Mouse (Mus musculus) midbrain, embryonic 16.5 days (tissue): ENCODE data around the gene Wnt8b. TPM values are rescaled to one million over a fixed set of nuclear protein-coding genes. Genes with fewer than 3 reads are reported as not detected.

ENCODE experiments used
- ATAC-seq: fragments of 200-750 bp; cut with Nextera tagmentation; 2 replicates; pipeline ENCODE4 v1.8.0; 2017; ENCODE audit warnings: moderate TSS enrichment
- H3K27ac ChIP-seq: fragments of 300-500 bp; sonication (generic); 2 replicates; pipeline ENCODE4 v1.5.1; 2014; ENCODE audit warnings: mild to moderate bottlenecking, low read length, mixed read lengths
- H3K27me3 ChIP-seq: fragments of 300-500 bp; sonication (generic); 2 replicates; pipeline ENCODE4 v1.6.1; 2014; ENCODE audit warnings: low read depth, low read length, mixed read lengths; ENCODE audit not compliant: control insufficient read depth, insufficient read depth
- H3K36me3 ChIP-seq: fragments of 300-500 bp; sonication (generic); 2 replicates; pipeline ENCODE4 v1.6.1; 2014; ENCODE audit warnings: mild to moderate bottlenecking, low read length, moderate library complexity, mixed read lengths; ENCODE audit not compliant: control insufficient read depth, insufficient read depth
- H3K4me1 ChIP-seq: fragments of 300-500 bp; sonication (generic); 2 replicates; pipeline ENCODE4 v1.6.1; 2014; ENCODE audit warnings: mild to moderate bottlenecking, low read length, mixed read lengths; ENCODE audit not compliant: control insufficient read depth, insufficient read depth
- H3K4me2 ChIP-seq: fragments of 300-500 bp; sonication (generic); 2 replicates; pipeline ENCODE4 v1.6.1; 2014; ENCODE audit warnings: mild to moderate bottlenecking, low read length, mixed read lengths
- H3K4me3 ChIP-seq: fragments of 300-500 bp; sonication (generic); 2 replicates; pipeline ENCODE4 v1.5.1; 2014; ENCODE audit warnings: low read depth, mild to moderate bottlenecking, low read length, moderate library complexity, mixed read lengths
- H3K9ac ChIP-seq: fragments of 300-500 bp; sonication (generic); 2 replicates; pipeline ENCODE4 v1.6.1; 2014; ENCODE audit warnings: low read depth, low read length, mixed read lengths
- H3K9me3 ChIP-seq: fragments of 300-500 bp; sonication (generic); replicated peaks from 2 replicates; pipeline ENCODE4 v1.6.1; 2014; ENCODE audit warnings: mild to moderate bottlenecking, low read length, mixed read lengths; ENCODE audit not compliant: control insufficient read depth, poor library complexity, severe bottlenecking
- WGBS: fragments of 180-500 bp; shearing (Covaris S2); extraction: QIAGEN DNeasy Blood & Tissue Kit; methylation state at CpG from one replicate; pipeline ENCODE4 v1.1.7; 2014; 5-methylcytosine and 5-hydroxymethylcytosine counted together
- polyA plus RNA-seq: library from polyadenylated mRNA; unstranded; fragments of >200 nt; fragmentation: Nextera tagmentation; extraction: Ambion mirVana; gene quantifications from 2 replicates; pipeline ENCODE4 v1.2.1, GENCODE M21; 2015

Gene Wnt8b
- polyA plus RNA-seq, result 1.2 and 2.1 TPM in 2 replicates

DNA sequence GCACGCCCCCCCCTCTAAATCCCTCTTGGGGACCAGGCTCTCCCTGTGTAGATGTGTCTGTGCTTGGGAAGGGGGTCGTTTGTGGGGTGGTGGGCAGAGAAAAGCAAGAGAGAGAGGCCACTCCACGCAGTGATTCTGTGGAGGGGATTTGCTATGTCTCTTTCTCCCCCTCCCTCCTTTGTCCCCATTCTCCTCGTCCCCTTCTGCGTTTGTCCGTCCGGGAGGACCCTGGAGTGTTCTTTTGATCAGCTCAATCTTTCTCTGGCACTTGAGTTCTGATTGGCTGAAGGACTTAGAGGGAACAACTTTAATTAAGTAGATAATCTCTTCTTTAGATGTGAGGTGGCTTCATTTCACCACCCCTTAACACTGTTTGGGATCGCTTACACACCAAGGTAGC lies at the start of gene Wnt8b:
Wnt8b (plus strand) TSS at position 345 of the 400 bp plus-strand sequence.
- H3K36me3 ChIP-seq, result no peaks in the 10 kb centered on the region
- no peak within 1 kb of the TSS for H3K4me2 ChIP-seq
- peaks cover 73% of the 10 kb centered on the region for H3K27me3 ChIP-seq
- no peaks in the 10 kb centered on the region for H3K4me1 ChIP-seq
- H3K27ac ChIP-seq, result no peak within 1 kb of the TSS
- H3K9me3 ChIP-seq, result no peaks in the 10 kb centered on the region
- no peak within 1 kb of the TSS for H3K9ac ChIP-seq
- ATAC-seq, result no peak
- H3K4me3 ChIP-seq, result no peak within 1 kb of the TSS
- WGBS, result 3% methylated on average over 8 of the region's 8 CpGs

DNA sequence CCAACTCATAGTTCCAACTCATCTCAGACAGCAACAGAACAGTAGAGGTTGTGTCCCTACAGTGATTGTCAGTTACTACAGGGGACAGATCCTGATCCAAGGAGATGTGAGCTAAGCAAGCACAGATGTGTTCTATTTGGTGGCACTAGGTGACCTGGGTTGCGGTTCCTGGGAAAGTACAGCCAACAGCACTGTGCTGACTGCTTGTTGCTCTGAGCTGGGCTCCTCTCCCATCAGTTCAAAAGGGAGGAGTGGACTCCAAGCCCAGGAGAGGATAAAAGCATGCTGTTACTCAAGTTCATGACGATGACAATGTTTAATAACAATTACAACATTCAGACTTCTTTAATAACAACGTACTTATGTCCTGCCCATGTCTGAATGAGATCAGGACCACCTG lies 47.5 kb upstream of the Wnt8b start:
- ATAC-seq, result no peak
- 88% methylated on average over 3 of the region's 3 CpGs for WGBS
- no peaks in the 10 kb centered on the region for H3K4me1 ChIP-seq
- no peak overlapping the region for H3K4me2 ChIP-seq
- H3K4me3 ChIP-seq, result no peak overlapping the region
- H3K9me3 ChIP-seq, result no peaks in the 10 kb centered on the region
- H3K27me3 ChIP-seq, result no peaks in the 10 kb centered on the region
- no peak overlapping the region for H3K9ac ChIP-seq
- H3K27ac ChIP-seq, result no peak overlapping the region
- H3K36me3 ChIP-seq, result no peaks in the 10 kb centered on the region

DNA sequence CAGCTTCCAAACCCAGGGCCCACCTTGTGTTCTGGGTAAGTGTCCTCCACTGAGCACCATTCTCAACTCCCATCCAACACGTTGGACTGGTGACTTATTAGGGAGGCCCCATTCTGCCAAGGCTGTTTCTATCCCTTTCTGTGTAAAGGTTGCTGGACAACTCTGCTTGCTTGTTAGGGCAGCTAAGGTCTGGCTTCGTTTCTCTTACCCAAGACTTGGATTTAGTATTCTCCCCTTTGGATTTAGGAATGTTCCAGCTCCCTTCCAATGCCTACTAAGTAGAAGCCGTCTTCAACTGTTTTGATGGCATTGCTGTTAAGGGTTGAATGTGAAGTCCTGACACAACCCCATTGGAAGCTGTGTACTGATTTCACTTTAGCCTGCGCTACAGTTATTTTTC lies 45.3 kb upstream of the Wnt8b start:
- no peaks in the 10 kb centered on the region for H3K4me1 ChIP-seq
- WGBS, result 83% methylated on average over 4 of the region's 4 CpGs
- no peaks in the 10 kb centered on the region for H3K9me3 ChIP-seq
- no peak overlapping the region for H3K4me2 ChIP-seq
- no peaks in the 10 kb centered on the region for H3K27me3 ChIP-seq
- no peaks in the 10 kb centered on the region for H3K36me3 ChIP-seq
- no peak for ATAC-seq
- no peak overlapping the region for H3K9ac ChIP-seq
- no peak overlapping the region for H3K27ac ChIP-seq
- H3K4me3 ChIP-seq, result no peak overlapping the region

DNA sequence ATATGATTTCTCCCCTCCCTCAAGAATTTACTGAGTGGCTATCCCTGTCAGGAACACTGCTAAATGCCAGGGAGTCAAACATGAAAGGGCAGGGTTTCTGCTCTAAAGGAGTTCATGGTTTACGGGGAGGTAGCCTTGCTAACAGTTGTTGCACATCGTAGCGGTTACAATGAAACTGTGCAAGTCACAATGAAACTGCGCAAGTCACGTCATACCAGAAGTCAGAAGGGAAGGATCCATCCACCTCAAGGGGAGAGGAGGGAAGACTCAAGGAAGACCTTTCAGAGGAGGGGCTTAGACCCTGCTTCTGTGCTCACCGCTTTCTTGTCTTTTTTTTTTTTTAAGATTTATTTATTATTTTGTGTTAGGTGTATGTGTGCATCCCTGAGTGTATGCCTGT lies 38.4 kb upstream of the Wnt8b start:
- no peaks in the 10 kb centered on the region for H3K27me3 ChIP-seq
- H3K27ac ChIP-seq, result no peak overlapping the region
- no peaks in the 10 kb centered on the region for H3K4me1 ChIP-seq
- no peaks in the 10 kb centered on the region for H3K36me3 ChIP-seq
- 90% methylated on average over 6 of the region's 6 CpGs for WGBS
- H3K9ac ChIP-seq, result no peak overlapping the region
- no peak for ATAC-seq
- no peaks in the 10 kb centered on the region for H3K9me3 ChIP-seq
- no peak overlapping the region for H3K4me2 ChIP-seq
- H3K4me3 ChIP-seq, result no peak overlapping the region

DNA sequence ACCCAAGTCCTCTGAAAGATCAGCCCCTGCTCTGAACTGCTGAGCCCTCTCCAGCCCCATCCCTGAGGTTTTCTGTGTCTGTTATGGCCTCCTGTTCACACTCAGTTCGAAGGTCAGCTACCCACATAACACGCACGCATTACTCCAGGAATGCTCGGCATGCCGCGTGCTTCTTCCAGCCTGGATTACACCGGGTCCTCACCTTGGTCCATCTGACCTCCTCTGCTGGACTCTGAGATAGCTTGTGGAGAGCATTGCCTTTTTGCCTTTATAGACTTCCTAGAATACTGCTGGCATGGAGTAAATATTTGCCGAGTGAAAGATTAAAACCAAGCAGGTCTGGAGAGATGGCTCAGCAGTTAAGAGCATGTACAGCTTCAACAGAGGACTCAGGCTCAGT lies 37.9 kb upstream of the Wnt8b start:
- 86% methylated on average over 8 of the region's 8 CpGs for WGBS

DNA sequence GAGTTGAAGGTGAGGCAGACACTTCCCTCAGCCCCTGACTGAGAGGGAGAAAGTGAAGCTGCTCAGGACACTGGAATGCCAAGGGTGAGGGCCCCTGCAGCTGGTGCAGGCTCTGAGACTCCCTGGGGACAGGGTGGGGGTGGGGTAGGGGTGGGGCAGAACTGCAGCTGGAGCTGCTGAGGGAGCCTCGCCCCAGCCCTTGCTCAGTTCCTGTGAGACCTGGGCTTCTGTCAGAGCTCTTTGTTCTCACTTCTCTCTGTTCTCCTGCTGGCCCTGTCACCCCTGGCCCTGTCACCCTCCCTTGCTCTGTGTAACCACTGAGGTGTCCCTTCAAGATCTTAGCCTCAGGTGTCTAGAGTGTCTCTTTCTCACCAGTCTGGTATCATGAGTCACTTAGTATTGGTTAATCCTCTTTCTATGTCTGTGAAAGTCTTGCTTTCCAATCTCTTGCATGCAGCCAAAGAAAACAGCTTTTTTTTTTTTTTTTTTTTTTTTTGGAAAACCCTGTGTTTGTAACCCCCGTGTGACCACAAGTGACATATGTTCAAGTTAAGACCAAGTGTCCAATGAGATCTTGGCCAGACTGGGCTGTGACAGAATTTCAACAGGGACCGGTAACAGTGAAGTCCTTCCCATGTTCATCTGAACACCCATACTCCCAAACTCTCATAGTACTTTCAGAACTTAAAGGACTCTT lies 35.8 kb upstream of the Wnt8b start:
- no peak overlapping the region for H3K4me3 ChIP-seq
- 52% methylated on average over 3 of the region's 3 CpGs for WGBS
- H3K4me1 ChIP-seq, result no peaks in the 10 kb centered on the region
- no peak overlapping the region for H3K27ac ChIP-seq
- H3K9me3 ChIP-seq, result no peaks in the 10 kb centered on the region
- no peaks in the 10 kb centered on the region for H3K36me3 ChIP-seq
- no peak for ATAC-seq
- H3K9ac ChIP-seq, result no peak overlapping the region
- H3K4me2 ChIP-seq, result no peak overlapping the region
- no peaks in the 10 kb centered on the region for H3K27me3 ChIP-seq

More for the DNA sequence above, 37.9 kb upstream of the Wnt8b start:
- Histone ChIP-seq H3K27me3 (no peaks in the 10 kb centered on the region), H3K9ac (no peak overlapping the region), H3K4me3 (no peak overlapping the region), H3K9me3 (no peaks in the 10 kb centered on the region), H3K4me1 (no peaks in the 10 kb centered on the region), H3K27ac (no peak overlapping the region), H3K36me3 (no peaks in the 10 kb centered on the region), H3K4me2 (no peak overlapping the region)
- no peak for ATAC-seq

DNA sequence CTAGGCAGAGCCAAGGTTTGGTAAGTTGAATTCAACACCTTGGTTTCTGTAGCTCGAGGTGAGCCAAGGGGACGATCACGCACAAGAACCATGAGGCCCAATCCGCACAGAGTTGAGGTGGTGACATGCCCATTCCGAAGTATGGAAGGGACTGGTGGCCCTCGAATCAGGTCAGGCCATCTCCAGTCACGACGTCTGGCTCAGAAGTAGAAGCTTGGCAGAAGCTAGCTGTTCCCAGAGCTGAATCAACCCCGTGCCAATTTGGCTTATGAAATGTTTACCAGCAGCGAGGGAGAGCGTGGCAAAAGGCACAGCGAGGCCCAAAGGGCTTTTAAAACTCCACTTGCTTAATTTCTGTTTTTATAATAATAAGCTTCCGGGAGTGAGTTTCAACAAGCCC lies 34.6 kb upstream of the Wnt8b start:
- no peak for ATAC-seq
- H3K4me1 ChIP-seq, result no peaks in the 10 kb centered on the region
- no peaks in the 10 kb centered on the region for H3K27me3 ChIP-seq
- WGBS, result 90% methylated on average over 13 of the region's 13 CpGs
- H3K4me3 ChIP-seq, result no peak overlapping the region
- no peak overlapping the region for H3K4me2 ChIP-seq
- H3K9me3 ChIP-seq, result no peaks in the 10 kb centered on the region
- no peak overlapping the region for H3K27ac ChIP-seq
- H3K36me3 ChIP-seq, result no peaks in the 10 kb centered on the region
- no peak overlapping the region for H3K9ac ChIP-seq

DNA sequence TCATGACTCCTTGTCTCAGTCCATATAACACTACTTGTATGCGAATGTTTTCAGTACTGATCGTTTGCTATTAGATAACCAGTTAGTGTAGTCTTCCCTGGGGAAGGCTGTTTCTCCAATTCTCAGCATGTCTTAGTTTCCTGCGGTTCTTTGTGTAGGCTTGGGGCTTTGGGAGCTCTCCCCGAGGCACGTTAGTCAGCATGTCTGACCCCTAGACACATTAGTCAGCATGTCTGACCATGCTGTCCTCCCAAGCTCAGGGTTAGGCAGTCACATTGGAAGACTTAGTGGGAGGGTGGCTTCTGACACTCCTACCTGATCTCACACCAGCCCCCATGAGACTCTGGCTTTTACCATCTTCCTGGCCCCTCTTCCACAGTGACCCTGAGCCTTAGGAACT lies 32.8 kb upstream of the Wnt8b start:
- Histone ChIP-seq H3K9me3 (no peaks in the 10 kb centered on the region), H3K4me1 (no peaks in the 10 kb centered on the region), H3K4me3 (no peak overlapping the region), H3K4me2 (no peak overlapping the region), H3K36me3 (no peaks in the 10 kb centered on the region), H3K27me3 (no peaks in the 10 kb centered on the region), H3K9ac (no peak overlapping the region), H3K27ac (no peak overlapping the region)
- 81% methylated on average over 5 of the region's 5 CpGs for WGBS
- no peak for ATAC-seq

DNA sequence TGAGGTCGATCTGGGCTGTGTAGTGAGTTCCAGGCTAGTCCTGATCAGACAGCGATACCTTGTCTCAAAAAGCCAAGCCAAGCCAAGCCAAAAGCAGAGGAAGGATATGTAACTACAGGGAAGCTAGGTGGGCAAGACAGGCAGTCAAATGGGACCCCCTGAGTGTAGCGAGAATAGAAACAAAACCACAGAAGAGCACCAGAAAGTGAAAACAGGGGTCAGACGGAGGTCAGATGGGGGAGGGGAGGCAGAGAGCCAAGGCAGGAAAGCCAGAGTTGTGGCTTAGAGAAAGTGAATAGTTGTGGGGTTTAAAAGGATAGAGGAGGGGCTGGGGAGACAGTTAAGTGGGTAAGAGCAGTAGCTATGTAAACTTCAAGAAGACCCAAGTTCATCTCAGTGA lies 31.8 kb upstream of the Wnt8b start:
- 61% methylated on average over 4 of the region's 4 CpGs for WGBS
- no peaks in the 10 kb centered on the region for H3K27me3 ChIP-seq
- H3K4me3 ChIP-seq, result no peak overlapping the region
- H3K9ac ChIP-seq, result no peak overlapping the region
- no peak overlapping the region for H3K27ac ChIP-seq
- ATAC-seq, result no peak
- no peaks in the 10 kb centered on the region for H3K36me3 ChIP-seq
- H3K4me2 ChIP-seq, result no peak overlapping the region
- no peaks in the 10 kb centered on the region for H3K9me3 ChIP-seq
- no peaks in the 10 kb centered on the region for H3K4me1 ChIP-seq
